Mouse (Mus musculus) right cerebral cortex, adult 2 months (tissue): ENCODE results near the gene Timm10b.

Source experiments
- DNase-seq, 2 experiments: peaks; one replicate each; pipeline ENCODE4 v3.0.0; 2021 to 2022; ENCODE audit warnings: low spot score in 2 of 2

Gene Timm10b

GRCm38 (mm10) chr7:105640894-105641255, 1.0 kb downstream of the Timm10b start:
- DNase-seq = no peak

GRCm38 (mm10) chr7:105641936-105642335, 2.1 kb downstream of the Timm10b start:
- DNase-seq = no peak

DNA sequence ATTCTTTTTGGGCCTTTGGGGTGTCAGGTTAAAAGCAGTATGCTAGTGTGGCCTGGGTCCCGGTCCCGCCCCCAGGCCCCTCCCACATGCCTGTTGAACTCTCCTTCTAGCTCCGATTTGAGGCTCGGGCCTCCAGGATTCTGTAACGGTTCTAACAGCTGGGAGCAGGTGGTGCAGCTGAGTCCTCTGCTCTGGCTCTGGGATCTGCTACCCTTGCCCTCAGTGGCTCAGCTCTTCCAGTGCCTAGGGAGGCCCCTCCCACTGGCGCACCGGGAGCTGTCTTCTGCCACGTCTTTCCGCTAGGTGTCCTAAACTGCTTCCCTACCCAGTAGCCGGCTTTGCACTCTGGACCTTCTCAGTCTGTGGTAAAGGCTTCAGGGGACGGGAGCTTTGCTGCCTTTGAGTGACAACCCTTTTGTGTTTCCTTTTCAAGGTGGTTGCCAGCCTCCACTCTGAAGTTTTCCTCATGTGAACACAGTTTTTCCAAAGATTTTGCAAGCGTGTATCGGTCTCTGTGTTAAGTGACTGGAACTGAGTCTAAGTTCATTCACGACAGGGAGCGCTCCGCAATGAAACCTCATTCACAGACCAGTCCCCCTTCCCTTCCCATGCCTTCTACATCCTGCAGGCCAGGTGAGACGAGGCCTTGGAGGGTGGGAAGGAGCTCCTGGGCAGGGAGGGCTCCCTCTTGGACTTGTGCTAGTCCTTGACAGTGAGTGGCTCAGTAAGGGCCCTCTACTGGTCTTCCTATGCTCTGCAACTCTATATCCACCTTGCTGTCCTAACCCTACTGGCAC, 11.0 kb downstream of the Timm10b start, which contains the start of gene Dnhd1:
Dnhd1 (plus strand) TSS at position 189 of the 797 bp plus-strand sequence.
- DNase-seq = peak; percentile 49 to 61

GRCm38 (mm10) chr7:105685541-105686197, 45.8 kb downstream of the Timm10b start:
- DNase-seq = no peak

DNA sequence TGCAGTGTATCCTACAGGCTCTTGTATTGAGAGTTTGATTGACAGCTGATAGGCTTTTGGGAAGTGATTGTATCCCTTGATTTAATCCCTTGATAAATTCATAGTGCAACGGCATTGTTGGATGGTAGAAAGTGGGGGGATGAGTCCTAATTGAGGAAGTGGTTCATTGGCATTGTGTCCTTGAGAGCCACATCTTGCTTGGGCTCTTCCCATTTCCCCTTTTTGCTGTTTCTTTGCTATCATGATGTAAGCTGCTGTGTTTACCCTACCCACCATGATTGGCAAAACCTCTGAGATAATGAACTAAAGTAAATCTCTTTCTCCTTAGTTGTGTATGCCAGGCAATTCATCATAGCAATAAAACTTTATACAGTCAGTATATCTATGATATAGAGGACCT, 51.0 kb downstream of the Timm10b start:
- no peak for DNase-seq
